Mouse (Mus musculus) layer of hippocampus, adult 2 months (tissue): ENCODE data around the gene Trpv4. TPM values are rescaled to one million over a fixed set of nuclear protein-coding genes. Genes with fewer than 3 reads are reported as not detected.

Experiments
- DNase-seq, 2 experiments: peaks; one replicate each; pipeline ENCODE4 v3.0.0; 2022; ENCODE audit warnings: low spot score in 2 of 2
- H3K27ac ChIP-seq: fragments of 200-600 bp; 2 replicates; pipeline ENCODE4 v1.8.1; 2022
- H3K4me3 ChIP-seq: fragments of 200-600 bp; 2 replicates; pipeline ENCODE4 v1.8.1; 2022; ENCODE audit warnings: mild to moderate bottlenecking
- CTCF ChIP-seq: fragments of 200-600 bp; conservative IDR thresholded peaks from 2 replicates; pipeline ENCODE4 v1.8.1; 2022; ENCODE audit warnings: antibody characterized with exemption, mild to moderate bottlenecking, moderate library complexity
- long read RNA-seq, 2 experiments: library from polyadenylated mRNA; stranded (forward); transcript quantifications; one replicate each; pipeline ENCODE4 v2.0.0; 2021; ENCODE audit warnings: borderline mapping rate in 2 of 2
- total RNA-seq, 2 experiments: library from RNA; stranded (reverse); gene quantifications; 2 replicates each; pipeline ENCODE4 v1.2.3; 2021

Gene Trpv4
- 1 to 10 TPM; 2.0 to 2.3 TPM for total RNA-seq
- long read RNA-seq, experiment 1, partial matches to known transcripts = 0 of 4 reads
- long read RNA-seq, experiment 1, other reads (novel, unspliced or antisense) = 2 of 4 reads
- long read RNA-seq, experiment 2, partial matches to known transcripts = 0 of 3 reads
- long read RNA-seq, experiment 2, other reads (novel, unspliced or antisense) = 2 of 3 reads

- TF ChIP-seq CTCF = no peak
- no peak for DNase-seq
- Histone ChIP-seq H3K27ac (no peak within 1 kb of the TSS), H3K4me3 (peak within 1 kb of the TSS; percentile 47)
Measured at GRCm38 (mm10) chr5:114658255-114658654, at the start of gene Trpv4. Trpv4 (minus strand) TSS chr5:114658421.

- peak; percentile 83 for TF ChIP-seq CTCF
- DNase-seq = peak; percentile 90 to 96
- peak within 1 kb of the TSS; percentile 77 for H3K27ac ChIP-seq
Measured at GRCm38 (mm10) chr5:114707265-114708068, 49.2 kb upstream of the Trpv4 start, which contains the start of gene Tchp. Tchp (plus strand) TSS chr5:114707760.

GRCm38 (mm10) chr5:114702403-114703392, 44.5 kb upstream of the Trpv4 start:
- DNase-seq = no peak
- no peak overlapping the region for H3K27ac ChIP-seq
- peak; percentile 60 for TF ChIP-seq CTCF
- H3K4me3 ChIP-seq = no peak overlapping the region

More at GRCm38 (mm10) chr5:114707265-114708068, 49.2 kb upstream of the Trpv4 start, which contains the start of gene Tchp:
- H3K4me3 ChIP-seq = peak within 1 kb of the TSS; percentile 88

DNA sequence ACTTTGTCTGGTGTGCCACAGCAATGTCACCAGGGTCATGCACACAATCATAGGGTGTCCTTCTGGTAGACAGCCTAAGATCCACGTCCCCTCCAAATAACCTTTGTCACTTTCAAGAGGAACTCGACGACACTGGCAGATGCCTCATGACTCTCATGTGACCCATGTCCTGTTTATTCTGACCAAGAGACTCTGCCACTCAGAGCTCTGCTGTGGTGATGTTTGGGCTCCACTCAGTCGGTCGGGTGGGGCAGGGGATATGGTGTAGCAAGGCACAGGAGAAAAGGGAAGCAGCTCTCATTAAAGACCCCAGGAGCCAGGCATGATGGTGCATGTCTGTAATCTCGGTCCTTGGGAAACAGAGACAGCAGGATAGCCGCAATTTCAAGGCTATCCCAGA, 40.8 kb upstream of the Trpv4 start:
- H3K4me3 ChIP-seq = no peak overlapping the region
- no peak for TF ChIP-seq CTCF
- no peak for DNase-seq
- H3K27ac ChIP-seq = no peak overlapping the region

- Histone ChIP-seq H3K4me3 (no peak overlapping the region), H3K27ac (no peak overlapping the region)
- peak; percentile 83 to 89 for DNase-seq
- no peak for TF ChIP-seq CTCF
Measured at GRCm38 (mm10) chr5:114698044-114698746, 40.0 kb upstream of the Trpv4 start.

DNA sequence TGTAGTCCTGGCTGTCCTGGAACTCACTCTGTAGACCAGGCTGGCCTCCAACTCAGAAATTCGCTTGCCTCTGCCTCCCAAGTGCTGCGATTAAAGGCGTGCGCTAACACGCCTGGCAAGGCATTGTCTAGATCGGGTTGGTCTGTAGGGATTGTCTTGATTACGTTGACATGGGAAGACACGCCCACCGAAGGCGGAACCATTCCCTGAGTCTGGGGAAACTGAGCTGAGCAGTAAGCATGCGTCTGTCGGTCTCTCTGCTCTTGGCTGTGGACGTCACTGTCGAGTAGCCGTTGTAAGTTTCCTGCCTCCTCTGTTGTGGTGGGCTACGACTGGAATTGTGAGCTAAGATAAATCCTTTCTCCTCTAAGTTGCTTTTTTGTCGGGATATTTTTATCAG, 38.7 kb upstream of the Trpv4 start:
- DNase-seq = no peak
- Histone ChIP-seq H3K4me3 (no peak overlapping the region), H3K27ac (no peak overlapping the region)
- TF ChIP-seq CTCF = no peak

- no peak for DNase-seq
- Histone ChIP-seq H3K4me3 (no peak overlapping the region), H3K27ac (no peak overlapping the region)
- peak; percentile 48 for TF ChIP-seq CTCF
Measured at GRCm38 (mm10) chr5:114695775-114696174, 37.6 kb upstream of the Trpv4 start.

DNA sequence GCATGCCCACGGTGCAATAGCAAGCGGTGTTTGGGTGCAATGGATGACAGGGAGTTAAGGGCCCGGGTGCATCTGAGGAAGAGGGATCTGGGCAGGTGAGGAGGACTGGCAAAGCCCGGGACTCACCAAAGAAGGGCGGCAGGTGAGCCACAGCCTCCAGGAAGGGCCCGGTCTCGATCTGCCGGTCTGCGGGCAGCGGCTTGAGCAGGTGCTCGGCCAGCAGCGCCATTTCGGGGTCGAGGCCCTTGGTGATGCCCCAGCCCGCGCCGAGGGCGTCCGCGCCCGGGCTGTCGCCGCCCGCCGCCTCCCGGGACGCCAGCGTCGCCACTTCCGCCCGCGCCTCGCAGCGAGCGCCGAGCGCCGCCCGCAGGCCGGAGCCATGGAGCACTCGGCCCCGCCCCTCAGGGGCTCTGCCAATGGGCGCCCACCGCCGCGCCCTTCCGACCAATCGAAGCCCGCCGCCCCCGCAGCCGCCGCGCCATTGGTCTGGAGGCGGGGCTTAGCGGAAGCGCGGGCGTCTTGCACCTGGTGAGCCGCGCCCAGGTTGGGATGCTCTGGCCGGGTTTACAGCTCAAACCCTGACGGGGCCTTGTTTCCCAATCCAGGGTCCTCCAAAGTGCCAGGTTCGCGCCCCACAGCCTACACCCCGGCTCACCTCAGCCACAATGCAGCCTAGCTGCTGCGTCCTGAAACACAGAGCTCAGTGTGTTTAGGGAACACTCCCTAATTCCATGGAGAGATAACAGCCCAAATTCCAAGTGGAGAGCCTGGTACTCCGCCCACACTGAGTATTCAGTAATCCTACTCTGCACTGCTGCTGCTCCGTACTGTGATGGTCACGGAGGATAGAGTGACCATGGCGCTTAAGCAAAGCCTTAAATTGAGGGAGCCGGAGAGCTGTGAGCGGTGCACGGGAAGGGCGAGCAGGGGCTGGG, 32.7 kb upstream of the Trpv4 start, which contains the start of gene Gltp:
Gene Gltp (minus strand): TSS at position 352 of the 935 bp plus-strand sequence.
- peak; percentile 91 to 94 for DNase-seq

DNA sequence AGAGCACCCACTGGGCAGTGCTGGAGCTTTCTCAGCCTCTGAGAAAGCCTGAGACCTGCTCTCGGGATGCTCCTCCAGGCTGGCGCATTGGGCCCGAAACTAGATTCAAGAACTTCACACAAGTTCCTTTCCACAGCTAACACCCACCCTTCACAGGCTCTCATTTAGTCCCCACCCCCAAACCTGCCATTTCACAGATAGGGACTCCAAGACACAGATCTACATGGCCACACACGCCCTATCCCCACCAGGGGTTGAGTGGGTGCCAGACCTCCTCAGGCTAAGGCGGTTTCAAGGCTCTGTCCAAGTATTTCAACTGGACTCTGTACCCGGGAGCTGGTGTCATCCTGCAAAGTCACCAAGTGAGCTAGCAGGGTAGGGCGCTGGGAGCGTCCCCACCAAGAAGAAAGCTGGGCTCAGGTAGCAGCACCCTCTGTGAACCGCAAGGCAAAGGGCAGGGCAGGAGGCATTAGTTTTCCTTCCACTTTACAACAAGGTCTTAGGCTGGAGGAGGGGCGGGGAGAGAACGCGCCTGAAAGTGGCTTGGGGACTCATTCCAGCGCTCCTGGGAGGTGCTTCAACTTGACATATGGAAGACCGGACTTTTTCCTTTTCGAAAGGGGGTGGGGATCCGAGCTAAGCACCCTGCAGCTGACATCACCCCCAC, 31.6 kb upstream of the Trpv4 start:
- Histone ChIP-seq H3K27ac (peak overlapping the region; percentile 94; the same call in 1 of the 2 replicates), H3K4me3 (peak overlapping the region; percentile 85)
- TF ChIP-seq CTCF = no peak
- no peak for DNase-seq

More for the DNA sequence above, 32.7 kb upstream of the Trpv4 start, which contains the start of gene Gltp:
- peak; percentile 64 for TF ChIP-seq CTCF
- Histone ChIP-seq H3K27ac (peak within 1 kb of the TSS; percentile 94), H3K4me3 (peak within 1 kb of the TSS; percentile 85)

DNA sequence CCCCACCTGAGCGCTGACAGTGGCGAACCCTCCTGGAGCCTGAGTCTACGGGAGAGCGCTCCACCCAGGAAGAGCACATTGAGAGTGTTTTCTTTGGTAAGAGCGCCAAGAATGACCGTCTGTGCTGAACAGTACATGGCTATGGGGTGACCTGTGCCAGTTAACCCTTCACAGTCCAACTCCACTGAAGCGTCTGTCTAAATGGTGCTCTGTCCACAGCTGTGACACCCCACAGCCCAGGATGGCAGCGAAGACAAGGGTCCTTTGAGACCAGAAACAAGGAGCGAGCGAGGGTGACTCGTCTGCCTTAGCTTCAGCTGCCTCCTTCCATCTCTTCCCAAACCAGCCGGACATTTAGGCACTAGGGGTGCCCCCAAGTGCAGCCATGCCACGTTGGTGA, 30.5 kb upstream of the Trpv4 start:
- DNase-seq = no peak
- TF ChIP-seq CTCF = no peak
- H3K4me3 ChIP-seq = no peak overlapping the region
- peak overlapping the region; percentile 94; the same call in 1 of the 2 replicates for H3K27ac ChIP-seq
